Mouse (Mus musculus): ENCODE results near the gene Olfr995.

The Olfr995 gene

DNA sequence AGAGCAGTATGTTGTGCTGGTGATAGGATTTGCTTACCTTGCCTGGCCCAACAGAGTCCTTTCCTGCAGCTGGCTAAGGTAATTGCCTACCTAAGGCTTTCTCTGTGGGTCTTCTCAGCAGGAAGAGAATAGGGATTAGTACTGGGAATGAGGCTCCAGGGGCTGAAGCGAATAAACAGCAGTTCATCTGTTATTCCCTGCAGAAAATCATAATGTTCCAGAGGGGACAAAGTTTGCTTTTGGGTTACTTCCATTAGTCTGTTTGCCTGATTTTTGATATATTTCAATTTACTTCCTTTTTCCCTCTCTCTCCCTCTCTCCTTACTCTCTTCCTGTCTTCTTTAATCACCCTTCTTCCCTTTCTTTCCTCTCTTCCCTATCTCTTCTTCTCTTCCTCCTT lies at the start of gene Olfr995:
TSS of gene Olfr995 (minus strand) at position 101 of the 400 bp plus-strand sequence.
- no peak for DNase-seq (ENCODE audit: low spot score in 2 of 2)

DNA sequence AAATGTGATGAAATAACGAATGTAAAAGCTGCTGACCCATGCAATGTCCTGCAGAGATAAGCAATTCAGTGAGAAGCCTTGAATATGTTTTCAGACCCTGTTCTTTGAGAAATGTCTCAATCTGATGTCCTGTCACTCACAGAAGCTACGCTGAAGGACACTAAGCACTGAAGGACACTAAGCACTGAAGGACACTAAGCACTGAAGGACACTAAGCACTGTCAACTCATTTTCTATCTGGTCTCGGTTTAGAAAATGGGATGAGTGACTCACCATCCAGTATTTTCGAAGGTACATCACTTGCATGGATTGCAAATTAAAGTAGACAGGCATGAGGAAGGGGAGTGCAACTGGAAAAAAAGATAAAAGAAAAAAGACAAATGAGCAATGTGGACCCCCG lies 47.0 kb upstream of the Olfr995 start:
- DNase-seq (ENCODE audit: low spot score in 2 of 2) = no peak

DNA sequence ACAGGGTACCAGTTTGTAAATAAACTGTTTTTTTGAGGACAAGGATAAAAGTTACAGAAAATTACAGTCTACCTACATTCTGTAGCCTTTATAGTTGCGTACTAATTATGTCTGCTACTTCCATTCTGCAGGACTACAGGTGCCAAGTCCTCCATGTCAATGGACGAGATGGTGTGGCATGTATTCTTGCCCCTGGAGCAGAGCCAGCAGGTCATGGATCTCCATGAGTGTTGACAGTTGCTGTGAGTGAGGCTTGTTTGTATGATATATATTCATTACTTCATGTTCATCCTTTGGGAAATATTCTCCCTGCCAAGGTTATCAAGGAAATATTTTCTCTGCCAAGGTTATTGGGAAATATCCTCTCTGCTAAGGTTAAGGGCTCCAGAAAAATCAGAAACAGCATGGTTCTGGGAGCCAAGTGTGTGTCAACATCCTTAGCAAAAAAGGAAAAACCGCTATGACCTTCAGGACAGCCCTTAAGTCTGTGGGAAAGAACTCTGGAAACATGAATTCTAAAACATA lies 23.4 kb upstream of the Olfr995 start:
- DNase-seq (ENCODE audit: low spot score in 2 of 2) = no peak

DNA sequence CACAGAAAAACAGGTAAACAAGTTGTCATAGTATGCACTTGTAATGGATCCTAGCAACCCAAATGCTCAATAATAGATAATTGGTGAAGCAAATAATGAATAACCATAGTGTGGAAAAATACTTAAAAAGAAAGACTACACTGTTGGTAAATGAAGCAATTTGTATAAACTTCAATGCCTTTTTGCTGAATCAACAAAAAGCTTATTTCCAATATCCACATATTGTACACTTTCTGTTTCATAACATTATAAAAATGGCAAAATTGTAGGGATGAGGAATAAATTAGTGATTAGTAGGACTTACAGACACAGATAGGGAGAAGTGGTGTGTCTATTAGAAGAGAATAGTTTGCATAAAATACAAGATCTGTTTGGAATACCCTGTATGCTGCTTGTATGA lies 893 bp downstream of the Olfr995 start:
- no peak for DNase-seq (ENCODE audit: low spot score in 2 of 2)

DNA sequence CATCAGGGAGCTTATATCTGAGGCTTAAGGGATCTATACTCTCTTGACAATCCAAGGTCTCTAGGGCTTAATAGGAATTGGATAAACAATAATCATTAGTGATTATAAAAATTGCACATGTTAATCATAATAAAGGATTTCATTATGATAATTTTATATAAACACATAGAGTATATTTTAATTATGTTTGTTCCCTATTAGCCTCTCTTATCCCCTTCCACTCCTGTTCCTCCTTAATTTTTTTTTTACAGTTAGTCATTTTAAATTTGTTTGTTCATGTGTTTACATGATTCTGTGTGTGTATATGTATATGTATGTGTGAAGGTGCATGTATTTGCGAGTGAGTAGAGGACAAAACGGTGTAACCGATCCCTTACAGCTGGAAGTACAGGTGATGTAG lies 7.1 kb downstream of the Olfr995 start, which contains the start of gene Olfr994:
TSS of gene Olfr994 (minus strand) at position 101 of the 400 bp plus-strand sequence.
- no peak for DNase-seq (ENCODE audit: low spot score in 2 of 2)

DNA sequence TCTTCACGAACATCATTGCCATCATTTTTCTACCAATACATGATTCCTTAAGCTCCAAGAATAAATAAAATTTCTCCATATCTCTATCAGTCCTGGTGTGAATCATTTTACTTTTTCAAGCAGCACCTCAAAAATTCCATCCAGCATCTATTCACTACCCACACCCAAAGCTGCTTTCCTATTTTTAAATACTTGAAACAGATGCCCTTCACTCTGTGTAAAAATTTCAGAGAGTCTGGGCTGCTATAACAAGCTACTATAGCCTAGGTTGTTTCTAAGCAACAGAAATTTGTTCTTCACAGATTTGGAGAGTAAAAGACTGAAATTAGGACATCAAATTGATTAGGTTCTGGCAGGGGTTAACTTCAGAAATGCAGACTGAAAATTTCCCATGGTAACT lies 17.5 kb downstream of the Olfr995 start:
- DNase-seq (ENCODE audit: low spot score in 2 of 2) = peak in 1 of 2 experiments; percentile 10

DNA sequence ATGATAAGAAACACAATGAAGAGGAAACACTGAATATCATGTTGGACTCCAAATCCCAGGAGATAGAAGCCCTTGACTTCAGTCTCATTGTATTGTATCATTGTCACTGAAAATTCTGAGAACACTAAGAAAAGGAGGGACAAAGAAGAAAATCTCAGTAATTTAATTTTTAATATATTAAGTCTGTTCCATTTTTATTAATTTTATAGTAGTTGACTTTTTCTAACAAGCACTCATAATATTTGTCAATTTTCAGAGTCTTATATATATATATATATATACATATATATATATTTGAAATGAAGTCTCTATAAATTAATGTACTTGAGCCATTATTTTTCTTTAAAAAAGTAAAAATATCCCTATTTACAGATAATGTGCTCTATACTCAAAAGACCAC lies 28.7 kb downstream of the Olfr995 start, which contains the start of gene Olfr993:
TSS of gene Olfr993 (minus strand) at position 101 of the 400 bp plus-strand sequence.
- DNase-seq (ENCODE audit: low spot score in 2 of 2) = no peak

DNA sequence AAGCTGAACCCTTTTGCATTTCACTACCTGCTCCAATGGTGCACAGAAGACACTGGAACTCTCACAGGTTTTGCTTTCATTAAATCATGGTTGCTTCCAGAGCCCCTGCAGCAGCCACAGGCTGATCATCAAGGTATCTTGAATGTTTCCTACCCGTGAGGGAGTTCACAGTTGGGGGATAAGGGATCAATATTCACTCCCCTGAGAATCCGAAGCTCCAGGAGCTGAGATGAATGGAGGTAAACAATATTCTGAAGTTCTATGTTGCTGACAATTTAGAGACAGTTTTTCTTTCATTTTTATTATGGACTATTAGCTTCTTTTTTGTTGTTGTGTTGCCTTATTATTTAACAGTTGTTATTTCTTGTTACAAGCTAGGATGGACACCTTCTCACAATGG lies 34.1 kb downstream of the Olfr995 start, which contains the start of gene Olfr992:
TSS of gene Olfr992 (minus strand) at position 101 of the 400 bp plus-strand sequence.
- no peak for DNase-seq (ENCODE audit: low spot score in 2 of 2)

Data from right cerebral cortex, postnatal 36 days (tissue).